22 mouse cellular contexts compared by ENCODE assay signal in genomic region chr14:51787061-51787460, GRCm38 (mm10). TPM values are rescaled to one million over a fixed set of nuclear protein-coding genes. Genes with fewer than 3 reads are reported as not detected.
DNase-seq lines count a peak whose midpoint lies in the region; ATAC-seq and TF ChIP-seq lines count a peak whose summit lies in the region.
"Had no signal": no experiment of that assay in that cellular context is flagged by ENCODE, and none has a peak within 500 bp of the region (broad histone marks: within the 10 kb centered on the region; RNA-seq: fewer than 3 reads in every experiment).

No protein-coding gene starts in this region.

- H3K4me3 ChIP-seq in intestine, embryonic 16.5 days (ENCODE audit: low read length), result no peak overlapping the region
- no peak overlapping the region for H3K4me3 ChIP-seq in intestine, embryonic 15.5 days (replicated peaks)
- H3K4me3 ChIP-seq in midbrain, postnatal 0 days (ENCODE audit: low read depth, low read length), result no peak overlapping the region
- no peak overlapping the region for H3K4me3 ChIP-seq in midbrain, embryonic 16.5 days (ENCODE audit: low read depth, low read length)
- no peak overlapping the region for H3K4me3 ChIP-seq in hindbrain, embryonic 13.5 days
- no peak overlapping the region for H3K4me3 ChIP-seq in neural tube, embryonic 15.5 days (replicated peaks)
- H3K4me3 ChIP-seq: liver, embryonic 12.5 days; midbrain, embryonic 13.5 days had no signal

- ATAC-seq in intestine, embryonic 16.5 days, result 0 out of 2 replicates have a peak, but pooled peaks have one; percentile 31
- ATAC-seq in intestine, embryonic 15.5 days, result no peak
- no peak for ATAC-seq in midbrain, postnatal 0 days (ENCODE audit: low FRiP score)
- ATAC-seq in midbrain, embryonic 16.5 days, result no peak
- peak; percentile 75 for ATAC-seq in hindbrain, embryonic 13.5 days (ENCODE audit: low FRiP score)
- ATAC-seq in neural tube, embryonic 15.5 days (ENCODE audit: low FRiP score), result peak; percentile 55; the same call in 1 of the 2 replicates
- ATAC-seq: intestine, postnatal 0 days; liver, embryonic 12.5 days; midbrain, embryonic 13.5 days had no signal

- H3K9me3 ChIP-seq in intestine, embryonic 16.5 days (ENCODE audit: control insufficient read depth, low read length), result no peaks in the 10 kb centered on the region
- no peaks in the 10 kb centered on the region for H3K9me3 ChIP-seq in intestine, embryonic 15.5 days
- no peaks in the 10 kb centered on the region for H3K9me3 ChIP-seq in midbrain, postnatal 0 days (ENCODE audit: low read length)
- H3K9me3 ChIP-seq in midbrain, embryonic 16.5 days (replicated peaks; ENCODE audit: control insufficient read depth, low read length, poor library complexity, severe bottlenecking), result no peaks in the 10 kb centered on the region
- no peaks in the 10 kb centered on the region for H3K9me3 ChIP-seq in hindbrain, embryonic 13.5 days
- no peaks in the 10 kb centered on the region for H3K9me3 ChIP-seq in neural tube, embryonic 15.5 days (replicated peaks)
- H3K9me3 ChIP-seq: liver, embryonic 12.5 days; midbrain, embryonic 13.5 days had no signal

- H3K4me1 ChIP-seq in intestine, embryonic 16.5 days (ENCODE audit: control insufficient read depth, insufficient read depth, low read length), result no peaks in the 10 kb centered on the region
- H3K4me1 ChIP-seq in intestine, embryonic 15.5 days (replicated peaks), result no peaks in the 10 kb centered on the region
- H3K4me1 ChIP-seq in midbrain, postnatal 0 days (ENCODE audit: insufficient read depth, low read length), result no peaks in the 10 kb centered on the region
- no peaks in the 10 kb centered on the region for H3K4me1 ChIP-seq in midbrain, embryonic 16.5 days (ENCODE audit: control insufficient read depth, insufficient read depth, low read length)
- H3K4me1 ChIP-seq in hindbrain, embryonic 13.5 days (replicated peaks), result no peaks in the 10 kb centered on the region
- H3K4me1 ChIP-seq in neural tube, embryonic 15.5 days, result no peaks in the 10 kb centered on the region
- H3K4me1 ChIP-seq: liver, embryonic 12.5 days; midbrain, embryonic 13.5 days had no signal

- H3K9ac ChIP-seq in intestine, embryonic 16.5 days (ENCODE audit: low read depth, low read length), result no peak overlapping the region
- H3K9ac ChIP-seq in intestine, embryonic 15.5 days, result no peak overlapping the region
- no peak overlapping the region for H3K9ac ChIP-seq in midbrain, postnatal 0 days (replicated peaks; ENCODE audit: low read length, poor library complexity, severe bottlenecking)
- H3K9ac ChIP-seq in midbrain, embryonic 16.5 days (ENCODE audit: low read depth, low read length), result no peak overlapping the region
- H3K9ac ChIP-seq in hindbrain, embryonic 13.5 days, result no peak overlapping the region
- H3K9ac ChIP-seq in neural tube, embryonic 15.5 days (replicated peaks), result no peak overlapping the region
- H3K9ac ChIP-seq: liver, embryonic 12.5 days; lung, embryonic 14.5 days; midbrain, embryonic 13.5 days had no signal

- no peak for TF ChIP-seq CTCF in midbrain, postnatal 0 days (IDR thresholded peaks at IDR 0.05)

- 79% methylated on average over 5 of the region's 5 CpGs for WGBS in intestine, embryonic 16.5 days
- WGBS in intestine, embryonic 15.5 days, result 80% methylated on average over 5 of the region's 5 CpGs
- 78% methylated on average over 5 of the region's 5 CpGs for WGBS in midbrain, postnatal 0 days
- WGBS in midbrain, embryonic 16.5 days, result 67% methylated on average over 5 of the region's 5 CpGs
- 68% methylated on average over 5 of the region's 5 CpGs for WGBS in hindbrain, embryonic 13.5 days
- 58% methylated on average over 5 of the region's 5 CpGs for WGBS in neural tube, embryonic 15.5 days

- DNase-seq in midbrain, postnatal 0 days (ENCODE audit: low spot score), result peak; percentile 27
- no peak for DNase-seq in layer of hippocampus, postnatal 10 days (ENCODE audit: low spot score in 2 of 2)
- DNase-seq: adrenal gland, postnatal 36 days; lung, embryonic 14.5 days; lung, postnatal 4 days; right cerebral cortex, postnatal 25 days; thymus, postnatal 4 days had no signal

- no peak overlapping the region for H3K27ac ChIP-seq in intestine, embryonic 16.5 days (ENCODE audit: low read length)
- H3K27ac ChIP-seq in intestine, embryonic 15.5 days, result no peak overlapping the region
- H3K27ac ChIP-seq in midbrain, postnatal 0 days (ENCODE audit: low read depth, low read length), result no peak overlapping the region
- H3K27ac ChIP-seq in midbrain, embryonic 16.5 days (ENCODE audit: low read length), result no peak overlapping the region
- H3K27ac ChIP-seq in hindbrain, embryonic 13.5 days, result no peak overlapping the region
- no peak overlapping the region for H3K27ac ChIP-seq in neural tube, embryonic 15.5 days (replicated peaks)
- H3K27ac ChIP-seq: liver, embryonic 12.5 days; midbrain, embryonic 13.5 days had no signal

- H3K36me3 ChIP-seq in intestine, embryonic 16.5 days (ENCODE audit: control insufficient read depth, insufficient read depth, low read length), result no peaks in the 10 kb centered on the region
- H3K36me3 ChIP-seq in intestine, embryonic 15.5 days, result no peaks in the 10 kb centered on the region
- no peaks in the 10 kb centered on the region for H3K36me3 ChIP-seq in midbrain, postnatal 0 days (ENCODE audit: insufficient read depth, low read length)
- H3K36me3 ChIP-seq in midbrain, embryonic 16.5 days (ENCODE audit: control insufficient read depth, insufficient read depth, low read length), result no peaks in the 10 kb centered on the region
- H3K36me3 ChIP-seq in hindbrain, embryonic 13.5 days, result no peaks in the 10 kb centered on the region
- H3K36me3 ChIP-seq in neural tube, embryonic 15.5 days, result no peaks in the 10 kb centered on the region
- H3K36me3 ChIP-seq: liver, embryonic 12.5 days; midbrain, embryonic 13.5 days had no signal

- H3K4me2 ChIP-seq in intestine, embryonic 16.5 days (ENCODE audit: low read depth, low read length), result no peak overlapping the region
- no peak overlapping the region for H3K4me2 ChIP-seq in intestine, embryonic 15.5 days (replicated peaks)
- no peak overlapping the region for H3K4me2 ChIP-seq in midbrain, postnatal 0 days (ENCODE audit: low read depth, low read length, poor library complexity, severe bottlenecking)
- H3K4me2 ChIP-seq in midbrain, embryonic 16.5 days (ENCODE audit: low read length), result no peak overlapping the region
- no peak overlapping the region for H3K4me2 ChIP-seq in hindbrain, embryonic 13.5 days
- H3K4me2 ChIP-seq in neural tube, embryonic 15.5 days, result no peak overlapping the region
- H3K4me2 ChIP-seq: liver, embryonic 12.5 days; lung, embryonic 14.5 days; midbrain, embryonic 13.5 days had no signal

- H3K27me3 ChIP-seq in intestine, embryonic 16.5 days (replicated peaks; ENCODE audit: control insufficient read depth, insufficient read depth, low read length), result no peaks in the 10 kb centered on the region
- H3K27me3 ChIP-seq in intestine, embryonic 15.5 days (replicated peaks), result no peaks in the 10 kb centered on the region
- no peaks in the 10 kb centered on the region for H3K27me3 ChIP-seq in midbrain, postnatal 0 days (ENCODE audit: insufficient read depth, low read length)
- H3K27me3 ChIP-seq in midbrain, embryonic 16.5 days (ENCODE audit: control insufficient read depth, insufficient read depth, low read depth, low read length), result no peaks in the 10 kb centered on the region
- no peaks in the 10 kb centered on the region for H3K27me3 ChIP-seq in hindbrain, embryonic 13.5 days
- no peaks in the 10 kb centered on the region for H3K27me3 ChIP-seq in neural tube, embryonic 15.5 days (replicated peaks)
- H3K27me3 ChIP-seq: liver, embryonic 12.5 days; midbrain, embryonic 13.5 days had no signal

RNA-seq across cellular contexts. Expression of gene AY358078, which starts 12.8 kb away (rescaled TPM):
- polyA plus RNA-seq in intestine, embryonic 16.5 days (2015; fragmentation: Nextera tagmentation; extraction: Ambion mirVana), result not detected in 2 replicates
- not detected in 2 replicates for polyA plus RNA-seq in intestine, embryonic 15.5 days (2015; fragmentation: Nextera tagmentation; extraction: Ambion mirVana)
- not detected in 2 replicates for total RNA-seq in midbrain, postnatal 0 days (2014; rRNA removed)
- not detected in 2 replicates for polyA plus RNA-seq in midbrain, postnatal 0 days (2015; fragmentation: Nextera tagmentation; extraction: Ambion mirVana)
- polyA plus RNA-seq in midbrain, embryonic 16.5 days (2015; fragmentation: Nextera tagmentation; extraction: Ambion mirVana), result not detected in 2 replicates
- polyA plus RNA-seq in hindbrain, embryonic 13.5 days (2015; fragmentation: Nextera tagmentation; extraction: Ambion mirVana), result not detected in 2 replicates
- not detected in 2 replicates for polyA plus RNA-seq in neural tube, embryonic 15.5 days (2015; fragmentation: Nextera tagmentation; extraction: Ambion mirVana)
- not detected for total RNA-seq in layer of hippocampus, postnatal 10 days (2021)
- total RNA-seq: adrenal gland, postnatal 36 days; ES-E14; gastrocnemius, adult 8-10 months; layer of hippocampus, adult 18-20 months had no signal
- polyA plus RNA-seq: embryonic facial prominence, embryonic 11.5 days; heart, postnatal 0 days; intestine, postnatal 0 days; limb, embryonic 11.5 days; liver, embryonic 12.5 days; lung, embryonic 14.5 days; midbrain, embryonic 13.5 days; neural tube, embryonic 11.5 days had no signal

RNA-seq across cellular contexts. Expression of gene Ang4, which starts 13.7 kb away (rescaled TPM):
- polyA plus RNA-seq in intestine, embryonic 16.5 days (2015; fragmentation: Nextera tagmentation; extraction: Ambion mirVana), result 4.4 and 4.9 TPM in 2 replicates
- 2.9 and 3.5 TPM in 2 replicates for polyA plus RNA-seq in intestine, embryonic 15.5 days (2015; fragmentation: Nextera tagmentation; extraction: Ambion mirVana)
- not detected in 2 replicates for total RNA-seq in midbrain, postnatal 0 days (2014; rRNA removed)
- not detected in 2 replicates for polyA plus RNA-seq in midbrain, postnatal 0 days (2015; fragmentation: Nextera tagmentation; extraction: Ambion mirVana)
- not detected in 2 replicates for polyA plus RNA-seq in midbrain, embryonic 16.5 days (2015; fragmentation: Nextera tagmentation; extraction: Ambion mirVana)
- not detected in 2 replicates for polyA plus RNA-seq in hindbrain, embryonic 13.5 days (2015; fragmentation: Nextera tagmentation; extraction: Ambion mirVana)
- polyA plus RNA-seq in neural tube, embryonic 15.5 days (2015; fragmentation: Nextera tagmentation; extraction: Ambion mirVana), result 0.27 TPM in 1 of 2 replicates, not detected in the other
- not detected for total RNA-seq in layer of hippocampus, postnatal 10 days (2021)
- total RNA-seq: ES-E14; gastrocnemius, adult 8-10 months; layer of hippocampus, adult 18-20 months had no signal
- polyA plus RNA-seq: embryonic facial prominence, embryonic 11.5 days; heart, postnatal 0 days; limb, embryonic 11.5 days; liver, embryonic 12.5 days; lung, embryonic 14.5 days; midbrain, embryonic 13.5 days; neural tube, embryonic 11.5 days had no signal

Comparison
In these comparisons a context has a peak if more than half of its experiments do, and no peak if none do; other contexts are left out.
1. ATAC-seq: peak in intestine, embryonic 16.5 days (single experiment), hindbrain, embryonic 13.5 days (single experiment) and neural tube, embryonic 15.5 days (single experiment); none in intestine, embryonic 15.5 days (single experiment), midbrain, postnatal 0 days (single experiment) and midbrain, embryonic 16.5 days (single experiment).